47 mouse cellular contexts compared by ENCODE assay signal in genomic region chr5:113097551-113097950, GRCm38 (mm10). TPM values are rescaled to one million over a fixed set of nuclear protein-coding genes. Genes with fewer than 3 reads are reported as not detected.
"Had no signal": no experiment of that assay in that cellular context is flagged by ENCODE, and none has a peak within 500 bp of the region (broad histone marks: within the 10 kb centered on the region; RNA-seq: fewer than 3 reads in every experiment).

No protein-coding gene starts in this region.

- H3K4me2 ChIP-seq: limb, embryonic 12.5 days; limb, embryonic 13.5 days; limb, embryonic 15.5 days; liver, embryonic 11.5 days; liver, embryonic 12.5 days; liver, embryonic 13.5 days; liver, embryonic 15.5 days; lung, embryonic 14.5 days; lung, embryonic 15.5 days; midbrain, embryonic 11.5 days; midbrain, embryonic 12.5 days; midbrain, embryonic 13.5 days; midbrain, embryonic 15.5 days; neural tube, embryonic 12.5 days had no signal

- H3K4me1 ChIP-seq: limb, embryonic 13.5 days; limb, embryonic 15.5 days; liver, embryonic 12.5 days; liver, embryonic 13.5 days; liver, embryonic 15.5 days; megakaryocyte, embryonic 14.5 days had no signal

- DNase-seq: left cerebral cortex, postnatal 4 days; liver; liver, embryonic 13.5 days; lung, adult 18-20 months; lung, adult 2 months; lung, embryonic 14.5 days; lung, postnatal 10 days; lung, postnatal 14 days; lung, postnatal 36 days; lung, postnatal 4 days; midbrain, embryonic 14.5 days had no signal

- H3K27ac ChIP-seq: limb, embryonic 10.5 days; limb, embryonic 12.5 days; limb, embryonic 13.5 days; limb, embryonic 15.5 days; liver, embryonic 12.5 days; liver, embryonic 13.5 days; liver, embryonic 14.5 days; liver, embryonic 15.5 days; lung, embryonic 15.5 days; macrophage; midbrain, embryonic 10.5 days; midbrain, embryonic 12.5 days; midbrain, embryonic 13.5 days; midbrain, embryonic 15.5 days; neural tube, embryonic 12.5 days had no signal

- H3K9me3 ChIP-seq: limb, embryonic 10.5 days; limb, embryonic 12.5 days; limb, embryonic 13.5 days; limb, embryonic 15.5 days; liver, embryonic 12.5 days; liver, embryonic 13.5 days; liver, embryonic 15.5 days; lung, embryonic 15.5 days; megakaryocyte, embryonic 14.5 days; midbrain, embryonic 10.5 days; midbrain, embryonic 12.5 days; midbrain, embryonic 13.5 days; midbrain, embryonic 15.5 days; neural tube, embryonic 12.5 days had no signal

- H3K4me3 ChIP-seq: limb, embryonic 10.5 days; limb, embryonic 12.5 days; limb, embryonic 13.5 days; limb, embryonic 15.5 days; liver, embryonic 12.5 days; liver, embryonic 13.5 days; liver, embryonic 15.5 days; lung, embryonic 15.5 days; megakaryocyte, embryonic 14.5 days; midbrain, embryonic 10.5 days; midbrain, embryonic 12.5 days; midbrain, embryonic 13.5 days; midbrain, embryonic 15.5 days; myocyte; neural tube, embryonic 12.5 days had no signal

- H3K9ac ChIP-seq: limb, embryonic 12.5 days; limb, embryonic 13.5 days; limb, embryonic 15.5 days; liver, embryonic 12.5 days; liver, embryonic 13.5 days; liver, embryonic 14.5 days; liver, embryonic 15.5 days; lung, embryonic 14.5 days; lung, embryonic 15.5 days; midbrain, embryonic 12.5 days; midbrain, embryonic 13.5 days; midbrain, embryonic 15.5 days; neural tube, embryonic 12.5 days had no signal

- H3K27me3 ChIP-seq: limb, embryonic 12.5 days; limb, embryonic 13.5 days; limb, embryonic 15.5 days; liver, embryonic 12.5 days; liver, embryonic 13.5 days; liver, embryonic 15.5 days; lung, embryonic 15.5 days; midbrain, embryonic 13.5 days; midbrain, embryonic 15.5 days; neural tube, embryonic 12.5 days had no signal

- ATAC-seq: liver, embryonic 12.5 days; lung, postnatal 0 days; midbrain, embryonic 13.5 days; midbrain, embryonic 15.5 days; midbrain, embryonic 16.5 days had no signal

- H3K36me3 ChIP-seq: limb, embryonic 10.5 days; limb, embryonic 12.5 days; limb, embryonic 13.5 days; liver, embryonic 13.5 days; midbrain, embryonic 12.5 days; midbrain, embryonic 13.5 days; midbrain, embryonic 15.5 days; neural tube, embryonic 12.5 days had no signal

RNA-seq across cellular contexts. Expression of gene Crybb3, which starts 16.2 kb away (rescaled TPM):
- total RNA-seq: megakaryocyte progenitor cell, adult 5-6 weeks; megakaryocyte, adult 5-6 weeks; megakaryocyte-erythroid progenitor cell, adult 5-6 weeks; monocyte, adult 5-6 weeks had no signal
- polyA plus RNA-seq: liver, embryonic 12.5 days; liver, embryonic 13.5 days; liver, embryonic 15.5 days; liver, embryonic 16.5 days; macrophage; neural tube, embryonic 11.5 days had no signal

RNA-seq across cellular contexts. Expression of gene Crybb2, which starts 27.6 kb away (rescaled TPM):
- total RNA-seq: left cerebral cortex, adult 8-10 months; left cerebral cortex, postnatal 10 days; left cerebral cortex, postnatal 14 days; left cerebral cortex, postnatal 25 days; left cerebral cortex, postnatal 36 days; left cerebral cortex, postnatal 4 days; liver, adult 2 months; megakaryocyte progenitor cell, adult 5-6 weeks; megakaryocyte, adult 5-6 weeks; megakaryocyte-erythroid progenitor cell, adult 5-6 weeks; midbrain, postnatal 0 days; monocyte, adult 5-6 weeks had no signal
- polyA plus RNA-seq: limb, embryonic 10.5 days; limb, embryonic 11.5 days; limb, embryonic 12.5 days; limb, embryonic 13.5 days; limb, embryonic 14.5 days; limb, embryonic 15.5 days; liver, adult 2 months; liver, embryonic 11.5 days; liver, embryonic 12.5 days; liver, embryonic 13.5 days; liver, embryonic 14.5 days; liver, embryonic 15.5 days; liver, embryonic 16.5 days; lung, adult 2 months; lung, embryonic 14.5 days; lung, embryonic 15.5 days; lung, embryonic 16.5 days; lung, postnatal 0 days; macrophage; midbrain, embryonic 10.5 days; midbrain, embryonic 11.5 days; midbrain, embryonic 12.5 days; midbrain, embryonic 13.5 days; midbrain, embryonic 14.5 days; midbrain, embryonic 15.5 days; midbrain, embryonic 16.5 days; midbrain, postnatal 0 days; myocyte; neural tube, embryonic 11.5 days; neural tube, embryonic 12.5 days had no signal
